Mouse (Mus musculus) lung, embryonic 16.5 days (tissue): ENCODE measurements around the gene Spred1. TPM values are rescaled to one million over a fixed set of nuclear protein-coding genes. Genes with fewer than 3 reads are reported as not detected.

Source experiments
- ATAC-seq: fragments of 200-750 bp; cut with Nextera tagmentation; 2 replicates; pipeline ENCODE4 v1.8.0; 2017; ENCODE audit warnings: low read depth, mild to moderate bottlenecking, moderate library complexity
- H3K27ac ChIP-seq: fragments of 300-500 bp; sonication (generic); 2 replicates; pipeline ENCODE4 v1.5.1; 2014; ENCODE audit warnings: mild to moderate bottlenecking, control low read depth, low read length
- H3K27me3 ChIP-seq: fragments of 300-500 bp; sonication (generic); 2 replicates; pipeline ENCODE4 v1.6.1; 2014; ENCODE audit warnings: low read depth, low read length, mixed read lengths; ENCODE audit not compliant: control insufficient read depth, insufficient read depth
- H3K36me3 ChIP-seq: fragments of 300-500 bp; sonication (generic); 2 replicates; pipeline ENCODE4 v1.6.1; 2014; ENCODE audit warnings: low read length; ENCODE audit not compliant: control insufficient read depth, insufficient read depth
- H3K4me1 ChIP-seq: fragments of 300-500 bp; sonication (generic); replicated peaks from 2 replicates; pipeline ENCODE4 v1.6.1; 2014; ENCODE audit warnings: low read length, mixed read lengths; ENCODE audit not compliant: control insufficient read depth, insufficient read depth
- H3K4me2 ChIP-seq: fragments of 300-500 bp; sonication (generic); 2 replicates; pipeline ENCODE4 v1.6.1; 2014; ENCODE audit warnings: low read depth, low read length, control low read depth
- H3K4me3 ChIP-seq: fragments of 300-500 bp; sonication (generic); 2 replicates; pipeline ENCODE4 v1.5.1; 2014; ENCODE audit warnings: mild to moderate bottlenecking, low read length, control low read depth
- H3K9ac ChIP-seq: fragments of 300-500 bp; sonication (generic); 2 replicates; pipeline ENCODE4 v1.6.1; 2014; ENCODE audit warnings: low read length, control low read depth
- H3K9me3 ChIP-seq: fragments of 300-500 bp; sonication (generic); 2 replicates; pipeline ENCODE4 v1.6.1; 2016; ENCODE audit warnings: low read length; ENCODE audit not compliant: control insufficient read depth
- WGBS: fragments of 180-500 bp; shearing (Covaris S2); extraction: QIAGEN DNeasy Blood & Tissue Kit; methylation state at CpG from one replicate; pipeline ENCODE4 v1.1.7; 2014; 5-methylcytosine and 5-hydroxymethylcytosine counted together
- polyA plus RNA-seq: library from polyadenylated mRNA; unstranded; fragments of >200 nt; fragmentation: Nextera tagmentation; extraction: Ambion mirVana; gene quantifications from 2 replicates; pipeline ENCODE4 v1.2.1, GENCODE M21; 2015

Gene Spred1
- polyA plus RNA-seq, 1 experiment from 2014 or later = 10.4 TPM

- Histone ChIP-seq H3K27me3 (no peaks in the 10 kb centered on the region), H3K4me2 (no peak overlapping the region), H3K27ac (no peak overlapping the region), H3K9me3 (no peaks in the 10 kb centered on the region), H3K36me3 (no peaks in the 10 kb centered on the region), H3K4me3 (no peak overlapping the region), H3K4me1 (peaks cover 2% of the 10 kb centered on the region; the same call in 1 of the 2 replicates), H3K9ac (no peak overlapping the region)
- no peak for ATAC-seq
Measured at GRCm38 (mm10) chr2:117194309-117194708, 73.1 kb downstream of the Spred1 start.

- no peak; the same call in 1 of the 2 replicates for ATAC-seq
- H3K27ac ChIP-seq = no peak overlapping the region
- no peaks in the 10 kb centered on the region for H3K36me3 ChIP-seq
- WGBS = 44% methylated on average over 2 of the region's 2 CpGs
- no peak overlapping the region for H3K4me3 ChIP-seq
- no peaks in the 10 kb centered on the region for H3K27me3 ChIP-seq
- no peak overlapping the region for H3K9ac ChIP-seq
- peaks cover 8% of the 10 kb centered on the region for H3K4me1 ChIP-seq
- no peak overlapping the region for H3K4me2 ChIP-seq
- no peaks in the 10 kb centered on the region for H3K9me3 ChIP-seq
Measured at GRCm38 (mm10) chr2:117195151-117195550, 74.0 kb downstream of the Spred1 start.

DNA sequence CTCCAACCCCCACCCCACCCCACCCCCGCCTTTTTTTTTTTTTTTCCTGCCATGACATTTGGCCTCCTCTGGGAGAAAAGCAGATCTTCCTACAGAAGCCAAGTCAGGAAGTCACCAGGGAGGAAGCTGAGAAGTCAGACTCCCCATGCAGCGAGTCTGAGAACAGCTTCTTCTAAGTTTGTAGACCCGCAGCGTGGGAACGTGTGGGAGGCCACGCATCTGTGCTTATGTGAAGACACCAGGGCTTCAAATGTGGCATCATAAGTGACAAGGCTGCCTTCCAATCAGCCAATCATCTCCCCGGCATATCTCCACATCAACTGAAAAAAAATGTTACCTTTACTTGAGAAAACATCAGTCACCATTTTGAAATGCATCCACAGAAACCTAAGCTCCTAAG is 74.4 kb downstream of the Spred1 start:
- no peak overlapping the region for H3K9ac ChIP-seq
- no peak overlapping the region for H3K4me3 ChIP-seq
- WGBS = 57% methylated on average over 7 of the region's 7 CpGs
- no peaks in the 10 kb centered on the region for H3K36me3 ChIP-seq
- peaks cover 11% of the 10 kb centered on the region for H3K4me1 ChIP-seq
- no peak overlapping the region for H3K27ac ChIP-seq
- no peaks in the 10 kb centered on the region for H3K9me3 ChIP-seq
- ATAC-seq = no peak
- no peak overlapping the region for H3K4me2 ChIP-seq
- H3K27me3 ChIP-seq = no peaks in the 10 kb centered on the region

DNA sequence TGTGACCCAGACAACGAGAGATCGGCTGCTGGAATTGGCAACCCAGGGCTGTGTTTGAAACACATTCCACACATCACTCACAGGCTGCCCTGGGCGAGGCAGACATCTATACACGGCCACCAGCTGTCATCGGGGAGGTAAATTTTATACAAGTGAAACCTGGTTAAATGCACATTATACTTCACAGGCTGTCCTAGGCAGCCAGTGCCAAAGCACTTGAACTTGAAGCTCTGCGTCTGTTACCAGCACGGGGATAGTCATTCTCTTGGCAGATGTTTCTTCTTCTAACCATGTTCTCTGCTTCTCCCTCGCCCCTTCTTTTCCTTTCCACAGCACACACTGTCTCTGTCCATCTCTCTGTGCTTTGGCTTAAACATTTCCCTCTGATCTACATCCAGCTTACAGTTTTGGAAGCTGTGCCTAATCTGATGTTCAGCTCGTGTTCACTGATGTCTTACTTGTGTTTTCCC is 79.7 kb downstream of the Spred1 start:
- Histone ChIP-seq H3K4me2 (peak overlapping the region; percentile 18; the same call in 1 of the 2 replicates), H3K27ac (peak overlapping the region; percentile 60)
- ATAC-seq = peak; percentile 90

GRCm38 (mm10) chr2:117203350-117203749 is 82.2 kb downstream of the Spred1 start:
- H3K9me3 ChIP-seq = no peaks in the 10 kb centered on the region
- peaks cover 17% of the 10 kb centered on the region for H3K4me1 ChIP-seq
- ATAC-seq = 0 out of 2 replicates have a peak, but pooled peaks have one; percentile 10
- no peaks in the 10 kb centered on the region for H3K36me3 ChIP-seq
- WGBS = 26% methylated on average over 5 of the region's 5 CpGs
- H3K4me3 ChIP-seq = no peak overlapping the region
- H3K4me2 ChIP-seq = no peak overlapping the region
- H3K27me3 ChIP-seq = no peaks in the 10 kb centered on the region
- H3K27ac ChIP-seq = peak overlapping the region; percentile 26
- H3K9ac ChIP-seq = no peak overlapping the region

More for the DNA sequence above, 79.7 kb downstream of the Spred1 start:
- Histone ChIP-seq H3K27me3 (no peaks in the 10 kb centered on the region), H3K9me3 (no peaks in the 10 kb centered on the region), H3K4me3 (no peak overlapping the region), H3K4me1 (peaks cover 17% of the 10 kb centered on the region), H3K9ac (no peak overlapping the region), H3K36me3 (no peaks in the 10 kb centered on the region)
- 23% methylated on average over 9 of the region's 9 CpGs for WGBS

DNA sequence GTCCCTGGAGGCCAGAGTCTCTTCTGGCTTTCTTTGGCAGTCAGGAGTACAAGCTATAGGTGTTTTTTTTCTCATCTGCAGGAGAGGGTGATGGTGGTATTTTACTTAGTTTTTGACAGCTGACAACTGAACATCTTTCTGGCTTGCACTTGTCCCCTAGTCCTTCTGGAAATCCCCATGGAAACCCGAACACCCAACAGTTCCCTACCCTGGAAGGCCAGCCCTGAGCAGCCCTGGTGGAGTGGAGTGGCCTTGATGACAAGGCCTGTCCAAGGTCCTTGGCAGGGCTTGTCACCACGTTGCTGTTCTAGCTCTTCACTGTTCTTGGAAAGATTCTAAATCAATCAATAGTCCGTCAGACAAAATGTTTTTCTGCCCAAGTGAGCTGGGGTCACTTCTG is 83.4 kb downstream of the Spred1 start:
- ATAC-seq = no peak
- Histone ChIP-seq H3K9ac (no peak overlapping the region), H3K4me1 (peaks cover 15% of the 10 kb centered on the region), H3K36me3 (no peaks in the 10 kb centered on the region), H3K4me2 (no peak overlapping the region), H3K27me3 (no peaks in the 10 kb centered on the region), H3K4me3 (no peak overlapping the region), H3K27ac (no peak overlapping the region), H3K9me3 (no peaks in the 10 kb centered on the region)
- 41% methylated on average over 3 of the region's 3 CpGs for WGBS

GRCm38 (mm10) chr2:117205066-117205465 is 83.9 kb downstream of the Spred1 start:
- Histone ChIP-seq H3K36me3 (no peaks in the 10 kb centered on the region), H3K4me1 (peaks cover 10% of the 10 kb centered on the region), H3K9me3 (no peaks in the 10 kb centered on the region), H3K9ac (no peak overlapping the region), H3K4me2 (no peak overlapping the region), H3K4me3 (no peak overlapping the region), H3K27me3 (no peaks in the 10 kb centered on the region), H3K27ac (no peak overlapping the region)
- no peak for ATAC-seq
- WGBS = 74% methylated on average over 6 of the region's 6 CpGs

DNA sequence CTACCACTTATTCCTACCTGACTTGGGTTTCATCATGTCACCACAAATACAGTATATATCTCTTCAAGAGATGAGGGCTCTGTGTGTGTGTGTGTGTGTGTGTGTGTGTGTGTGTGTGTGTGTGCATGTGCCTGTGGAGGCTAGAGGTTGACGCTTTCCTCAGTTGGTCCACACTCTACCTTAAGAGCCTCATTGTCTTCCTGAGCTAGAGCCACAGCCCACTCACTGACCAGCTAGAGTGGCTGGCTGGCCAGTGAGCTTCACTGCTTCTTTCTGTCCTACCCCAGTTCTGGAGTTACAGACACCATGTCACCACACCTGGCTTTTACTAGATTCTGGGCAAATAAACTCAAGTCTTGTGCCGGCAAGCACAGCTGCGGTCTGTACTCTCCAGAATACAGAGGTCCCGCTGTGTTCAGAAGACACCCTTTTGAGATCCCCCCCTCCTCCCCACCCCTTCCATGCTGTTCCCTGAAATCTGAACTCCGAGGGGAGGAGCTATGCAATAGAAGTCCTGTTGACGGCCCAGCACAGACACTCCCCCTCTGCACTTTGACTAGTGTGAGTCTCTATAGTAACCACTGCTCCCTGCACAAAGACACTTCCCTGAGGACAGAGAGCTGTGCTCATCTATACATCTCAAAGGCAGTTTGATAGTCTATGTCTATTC is 89.4 kb downstream of the Spred1 start:
- H3K27ac ChIP-seq = peak overlapping the region; percentile 50; the same call in 1 of the 2 replicates
- under 1% methylated on average over 6 of the region's 6 CpGs for WGBS
- peak; percentile 99 for ATAC-seq
- H3K9ac ChIP-seq = no peak overlapping the region
- H3K4me2 ChIP-seq = peak overlapping the region; percentile 49
- H3K27me3 ChIP-seq = no peaks in the 10 kb centered on the region
- no peaks in the 10 kb centered on the region for H3K36me3 ChIP-seq
- H3K4me3 ChIP-seq = peak overlapping the region; percentile 20; the same call in 1 of the 2 replicates
- H3K4me1 ChIP-seq = peaks cover 10% of the 10 kb centered on the region
- no peaks in the 10 kb centered on the region for H3K9me3 ChIP-seq

DNA sequence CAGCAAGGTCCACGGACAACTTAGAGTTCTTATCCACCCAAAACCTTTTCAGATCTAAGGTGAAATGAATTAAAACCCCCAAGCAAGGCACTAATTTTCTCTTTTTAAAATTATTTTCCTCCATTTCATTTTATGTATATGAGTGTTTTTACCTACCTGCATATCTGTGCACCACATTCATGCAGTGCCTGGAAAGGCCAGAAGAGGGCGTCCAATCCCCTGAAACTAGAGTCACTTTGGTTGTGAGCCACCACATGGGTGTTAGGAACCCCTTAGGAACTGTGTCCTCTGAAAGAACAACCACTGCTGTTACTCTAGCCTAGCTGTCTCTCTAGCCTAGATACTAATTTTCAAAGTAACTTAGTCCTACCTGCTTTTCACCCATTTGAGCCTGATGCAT is 95.0 kb downstream of the Spred1 start:
- Histone ChIP-seq H3K27ac (no peak overlapping the region), H3K4me3 (no peak overlapping the region), H3K4me1 (no peaks in the 10 kb centered on the region), H3K4me2 (no peak overlapping the region), H3K9me3 (no peaks in the 10 kb centered on the region), H3K27me3 (no peaks in the 10 kb centered on the region), H3K36me3 (no peaks in the 10 kb centered on the region), H3K9ac (no peak overlapping the region)
- ATAC-seq = no peak
- WGBS = 53% methylated on average over 2 of the region's 2 CpGs
